Mouse (Mus musculus): ENCODE data around the gene Tmem43. TPM values are rescaled to one million over a fixed set of nuclear protein-coding genes. Genes with fewer than 3 reads are reported as not detected.

Gene Tmem43
- polyA plus RNA-seq, 1 experiment from 2014 or later = 27.3 TPM

GRCm38 (mm10) chr6:91474441-91475190 is 1.1 kb downstream of the Tmem43 start:
- H3K9ac ChIP-seq (ENCODE audit: low read length) = peak overlapping the region; percentile 88
- H3K4me3 ChIP-seq (ENCODE audit: control insufficient read depth in 1 of 2, insufficient read depth in 1 of 2, low read depth in 1 of 2, low read length in 2 of 2) = peak overlapping the region; percentile 65 to 89
- 54% methylated on average over 9 of the region's 9 CpGs for WGBS
- H3K9me3 ChIP-seq (ENCODE audit: control insufficient read depth, low read length) = no peaks in the 10 kb centered on the region
- peaks cover 11 to 15% of the 10 kb centered on the region in 2 experiments for H3K4me1 ChIP-seq (ENCODE audit: control insufficient read depth in 2 of 2, insufficient read depth in 2 of 2, low read length in 2 of 2)
- ATAC-seq (ENCODE audit: insufficient number of reproducible peaks, insufficient read depth, low FRiP score, low read depth) = no peak
- H3K27me3 ChIP-seq (ENCODE audit: control insufficient read depth, insufficient read depth, low read length) = no peaks in the 10 kb centered on the region
- H3K4me2 ChIP-seq (ENCODE audit: low read length) = peak overlapping the region; percentile 84
- no peak overlapping the region for H3K27ac ChIP-seq (replicated peaks in 1 of 2; ENCODE audit: control insufficient read depth in 1 of 2, insufficient read depth in 1 of 2, low read depth in 2 of 2, low read length in 2 of 2)
- peaks cover 29% of the 10 kb centered on the region for H3K36me3 ChIP-seq (ENCODE audit: control insufficient read depth, insufficient read depth, low read length)

DNA sequence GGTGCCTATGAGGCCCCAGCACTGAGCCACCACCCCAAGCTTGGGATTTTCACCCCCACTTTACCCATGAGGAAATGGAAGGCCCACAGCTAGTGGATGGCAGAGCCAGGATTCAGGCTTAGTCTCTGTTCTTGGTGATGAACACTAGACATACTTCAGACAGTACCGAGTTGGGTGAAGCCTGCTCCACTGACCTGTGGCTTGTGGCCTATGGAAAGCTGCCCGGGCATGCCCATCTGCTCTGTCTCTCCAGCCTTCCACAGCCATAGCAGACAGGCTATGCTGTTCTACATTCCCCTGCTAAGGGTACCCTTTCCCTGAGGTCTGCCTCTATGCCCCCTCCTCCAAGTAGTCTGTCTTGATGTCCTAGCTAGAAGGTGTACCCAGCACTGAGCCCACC is 3.0 kb downstream of the Tmem43 start:
- no peak for ATAC-seq (ENCODE audit: insufficient number of reproducible peaks, insufficient read depth, low FRiP score, low read depth)
- Histone ChIP-seq H3K9ac (ENCODE audit: low read length) (no peak overlapping the region), H3K27me3 (ENCODE audit: control insufficient read depth, insufficient read depth, low read length) (no peaks in the 10 kb centered on the region), H3K4me2 (ENCODE audit: low read length) (no peak overlapping the region), H3K36me3 (ENCODE audit: control insufficient read depth, insufficient read depth, low read length) (peaks cover 49% of the 10 kb centered on the region), H3K27ac (replicated peaks in 1 of 2; ENCODE audit: control insufficient read depth in 1 of 2, insufficient read depth in 1 of 2, low read depth in 2 of 2, low read length in 2 of 2) (no peak overlapping the region), H3K9me3 (ENCODE audit: control insufficient read depth, low read length) (no peaks in the 10 kb centered on the region), H3K4me3 (ENCODE audit: control insufficient read depth in 1 of 2, insufficient read depth in 1 of 2, low read depth in 1 of 2, low read length in 2 of 2) (no peak overlapping the region), H3K4me1 (ENCODE audit: control insufficient read depth in 2 of 2, insufficient read depth in 2 of 2, low read length in 2 of 2) (peaks cover 11 to 15% of the 10 kb centered on the region in 2 experiments)
- WGBS = 85% methylated on average over 2 of the region's 2 CpGs

DNA sequence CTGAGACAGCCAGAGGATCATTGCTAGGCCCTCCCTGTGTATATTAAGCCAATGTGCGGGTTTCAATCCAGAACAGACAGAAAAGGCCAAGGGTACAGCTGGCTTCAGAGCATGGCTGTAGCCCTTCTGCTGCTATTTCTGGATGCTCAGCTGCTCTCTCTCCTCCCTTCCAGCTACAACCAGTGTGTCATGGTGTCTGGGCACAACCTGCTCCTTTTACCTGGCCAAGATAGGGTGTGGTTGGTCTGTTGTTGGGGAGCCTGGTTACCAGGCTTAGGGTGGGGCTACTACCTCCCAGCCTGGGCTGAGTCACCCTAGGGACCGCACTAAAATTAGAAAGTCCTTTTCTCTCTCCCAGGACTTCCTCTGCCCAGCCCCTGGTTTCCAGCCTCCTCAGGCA is 9.9 kb downstream of the Tmem43 start:
- Histone ChIP-seq H3K4me2 (ENCODE audit: low read length) (no peak overlapping the region), H3K27ac (replicated peaks in 1 of 2; ENCODE audit: control insufficient read depth in 1 of 2, insufficient read depth in 1 of 2, low read depth in 2 of 2, low read length in 2 of 2) (no peak overlapping the region), H3K4me1 (ENCODE audit: control insufficient read depth in 2 of 2, insufficient read depth in 2 of 2, low read length in 2 of 2) (peaks cover under 1 to 3% of the 10 kb centered on the region in 2 experiments; a peak in 2 of 4 replicates), H3K4me3 (ENCODE audit: control insufficient read depth in 1 of 2, insufficient read depth in 1 of 2, low read depth in 1 of 2, low read length in 2 of 2) (no peak overlapping the region), H3K27me3 (ENCODE audit: control insufficient read depth, insufficient read depth, low read length) (no peaks in the 10 kb centered on the region), H3K36me3 (ENCODE audit: control insufficient read depth, insufficient read depth, low read length) (peaks cover 98% of the 10 kb centered on the region), H3K9ac (ENCODE audit: low read length) (no peak overlapping the region), H3K9me3 (ENCODE audit: control insufficient read depth, low read length) (no peaks in the 10 kb centered on the region)
- 68% methylated on average over 2 of the region's 2 CpGs for WGBS
- ATAC-seq (ENCODE audit: insufficient number of reproducible peaks, insufficient read depth, low FRiP score, low read depth) = no peak

- H3K9me3 ChIP-seq (ENCODE audit: control insufficient read depth, low read length) = no peaks in the 10 kb centered on the region
- no peak for ATAC-seq (ENCODE audit: insufficient number of reproducible peaks, insufficient read depth, low FRiP score, low read depth)
- H3K27ac ChIP-seq (replicated peaks in 1 of 2; ENCODE audit: control insufficient read depth in 1 of 2, insufficient read depth in 1 of 2, low read depth in 2 of 2, low read length in 2 of 2) = no peak overlapping the region
- H3K4me2 ChIP-seq (ENCODE audit: low read length) = no peak overlapping the region
- H3K4me1 ChIP-seq (ENCODE audit: control insufficient read depth in 2 of 2, insufficient read depth in 2 of 2, low read length in 2 of 2) = peaks cover 6 to 7% of the 10 kb centered on the region in 2 experiments; a peak in 2 of 4 replicates
- WGBS = 90% methylated on average over 15 of the region's 15 CpGs
- no peaks in the 10 kb centered on the region for H3K27me3 ChIP-seq (ENCODE audit: control insufficient read depth, insufficient read depth, low read length)
- no peak overlapping the region for H3K4me3 ChIP-seq (ENCODE audit: control insufficient read depth in 1 of 2, insufficient read depth in 1 of 2, low read depth in 1 of 2, low read length in 2 of 2)
- no peak overlapping the region for H3K9ac ChIP-seq (ENCODE audit: low read length)
- H3K36me3 ChIP-seq (ENCODE audit: control insufficient read depth, insufficient read depth, low read length) = peaks cover 89% of the 10 kb centered on the region
These were observed 13.4 kb downstream of the Tmem43 start for GRCm38 (mm10) chr6:91486736-91487453.

DNA sequence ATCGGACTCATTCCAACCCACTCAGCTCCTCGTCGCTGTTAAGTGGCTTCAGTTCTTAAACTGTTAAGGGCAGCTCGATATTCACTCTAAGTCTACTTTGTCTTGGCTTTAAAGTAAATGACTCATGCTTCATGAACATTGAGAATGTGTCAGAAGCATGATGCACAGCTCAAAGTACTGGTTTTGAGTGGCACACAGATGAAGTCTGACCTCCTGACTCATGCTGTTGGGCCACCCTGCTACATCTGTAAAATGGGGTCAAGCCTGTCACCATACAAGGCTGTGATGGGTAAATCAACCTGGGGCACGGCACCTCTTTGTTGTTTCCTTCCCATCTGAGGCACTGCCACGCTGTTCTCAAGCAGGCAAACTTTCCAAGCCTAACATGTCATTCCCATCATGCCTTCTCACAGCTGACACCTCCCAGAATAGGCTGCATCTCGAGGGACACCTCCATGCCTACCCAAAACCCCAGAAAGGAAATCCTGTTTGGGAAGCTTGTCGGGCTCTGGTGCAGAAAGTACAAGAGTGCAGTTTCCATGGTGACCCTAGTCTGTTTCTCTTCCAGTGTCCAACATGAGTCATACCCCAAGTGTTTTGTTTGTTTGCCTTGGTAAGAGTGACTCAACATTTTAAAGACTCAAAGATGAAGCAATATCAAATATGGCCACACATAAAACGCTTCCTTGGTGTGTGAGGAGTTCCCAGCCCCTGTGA is 15.2 kb downstream of the Tmem43 start:
- no peaks in the 10 kb centered on the region for H3K27me3 ChIP-seq (ENCODE audit: control insufficient read depth, insufficient read depth, low read length)
- no peak overlapping the region for H3K4me3 ChIP-seq (ENCODE audit: control insufficient read depth in 1 of 2, insufficient read depth in 1 of 2, low read depth in 1 of 2, low read length in 2 of 2)
- peaks cover 83% of the 10 kb centered on the region for H3K36me3 ChIP-seq (ENCODE audit: control insufficient read depth, insufficient read depth, low read length)
- no peak overlapping the region for H3K9ac ChIP-seq (ENCODE audit: low read length)
- no peaks in the 10 kb centered on the region for H3K9me3 ChIP-seq (ENCODE audit: control insufficient read depth, low read length)
- 52% methylated on average over 9 of the region's 9 CpGs for WGBS
- ATAC-seq (ENCODE audit: insufficient number of reproducible peaks, insufficient read depth, low FRiP score, low read depth) = no peak
- peaks cover 3 to 7% of the 10 kb centered on the region in 2 experiments; a peak in 1 of 4 replicates for H3K4me1 ChIP-seq (ENCODE audit: control insufficient read depth in 2 of 2, insufficient read depth in 2 of 2, low read length in 2 of 2)
- peak overlapping the region; percentile 16 to 44; a peak in 1 of 4 replicates for H3K27ac ChIP-seq (replicated peaks in 1 of 2; ENCODE audit: control insufficient read depth in 1 of 2, insufficient read depth in 1 of 2, low read depth in 2 of 2, low read length in 2 of 2)
- H3K4me2 ChIP-seq (ENCODE audit: low read length) = no peak overlapping the region

GRCm38 (mm10) chr6:91489872-91490271 is 16.4 kb downstream of the Tmem43 start:
- H3K9ac ChIP-seq (ENCODE audit: low read length) = no peak overlapping the region
- ATAC-seq (ENCODE audit: insufficient number of reproducible peaks, insufficient read depth, low FRiP score, low read depth) = no peak
- WGBS = 81% methylated on average over 10 of the region's 10 CpGs
- H3K27me3 ChIP-seq (ENCODE audit: control insufficient read depth, insufficient read depth, low read length) = no peaks in the 10 kb centered on the region
- H3K27ac ChIP-seq (replicated peaks in 1 of 2; ENCODE audit: control insufficient read depth in 1 of 2, insufficient read depth in 1 of 2, low read depth in 2 of 2, low read length in 2 of 2) = no peak overlapping the region
- peaks cover 3 to 7% of the 10 kb centered on the region in 2 experiments; a peak in 1 of 4 replicates for H3K4me1 ChIP-seq (ENCODE audit: control insufficient read depth in 2 of 2, insufficient read depth in 2 of 2, low read length in 2 of 2)
- H3K4me2 ChIP-seq (ENCODE audit: low read length) = no peak overlapping the region
- peaks cover 82% of the 10 kb centered on the region for H3K36me3 ChIP-seq (ENCODE audit: control insufficient read depth, insufficient read depth, low read length)
- no peaks in the 10 kb centered on the region for H3K9me3 ChIP-seq (ENCODE audit: control insufficient read depth, low read length)
- no peak overlapping the region for H3K4me3 ChIP-seq (ENCODE audit: control insufficient read depth in 1 of 2, insufficient read depth in 1 of 2, low read depth in 1 of 2, low read length in 2 of 2)

- ATAC-seq (ENCODE audit: insufficient number of reproducible peaks, insufficient read depth, low FRiP score, low read depth) = no peak
- peaks cover 82% of the 10 kb centered on the region for H3K36me3 ChIP-seq (ENCODE audit: control insufficient read depth, insufficient read depth, low read length)
- no peak overlapping the region for H3K27ac ChIP-seq (replicated peaks in 1 of 2; ENCODE audit: control insufficient read depth in 1 of 2, insufficient read depth in 1 of 2, low read depth in 2 of 2, low read length in 2 of 2)
- H3K9ac ChIP-seq (ENCODE audit: low read length) = no peak overlapping the region
- peaks cover 3 to 7% of the 10 kb centered on the region in 2 experiments; a peak in 1 of 4 replicates for H3K4me1 ChIP-seq (ENCODE audit: control insufficient read depth in 2 of 2, insufficient read depth in 2 of 2, low read length in 2 of 2)
- H3K9me3 ChIP-seq (ENCODE audit: control insufficient read depth, low read length) = no peaks in the 10 kb centered on the region
- H3K4me3 ChIP-seq (ENCODE audit: control insufficient read depth in 1 of 2, insufficient read depth in 1 of 2, low read depth in 1 of 2, low read length in 2 of 2) = no peak overlapping the region
- no peaks in the 10 kb centered on the region for H3K27me3 ChIP-seq (ENCODE audit: control insufficient read depth, insufficient read depth, low read length)
- WGBS = 66% methylated on average over 6 of the region's 6 CpGs
- H3K4me2 ChIP-seq (ENCODE audit: low read length) = no peak overlapping the region
These were observed 17.5 kb downstream of the Tmem43 start for GRCm38 (mm10) chr6:91491004-91491403.

Measured in heart, embryonic 14.5 days (tissue).